Mouse (Mus musculus) neural tube, embryonic 11.5 days (tissue): Measurements from ENCODE around the gene Hdac11. TPM values are rescaled to one million over a fixed set of nuclear protein-coding genes. Genes with fewer than 3 reads are reported as not detected.

Experiments
- ATAC-seq: fragments of 200-750 bp; cut with Nextera tagmentation; 2 replicates; pipeline ENCODE4 v1.8.0; 2017; ENCODE audit warnings: moderate number of reproducible peaks, mild to moderate bottlenecking, moderate TSS enrichment, moderate library complexity; ENCODE audit not compliant: insufficient read depth, low FRiP score, low TSS enrichment
- DNase-seq: peaks from one replicate; pipeline ENCODE4 v3.0.0-alpha.2; 2015; ENCODE audit warnings: low spot score
- H3K27ac ChIP-seq: fragments of 300-500 bp; sonication (generic); 2 replicates; pipeline ENCODE4 v1.5.1; 2014; ENCODE audit warnings: low read depth, mild to moderate bottlenecking, low read length
- H3K27me3 ChIP-seq: fragments of 300-500 bp; sonication (generic); 2 replicates; pipeline ENCODE4 v1.6.1; 2014; ENCODE audit warnings: mild to moderate bottlenecking, low read length, mixed read lengths; ENCODE audit not compliant: control insufficient read depth, insufficient read depth
- H3K36me3 ChIP-seq: fragments of 300-500 bp; sonication (generic); 2 replicates; pipeline ENCODE4 v1.6.1; 2014; ENCODE audit warnings: mild to moderate bottlenecking, low read length, moderate library complexity, mixed read lengths; ENCODE audit not compliant: control insufficient read depth, insufficient read depth
- H3K4me1 ChIP-seq: fragments of 300-500 bp; sonication (generic); 2 replicates; pipeline ENCODE4 v1.6.1; 2014; ENCODE audit warnings: low read length, mixed read lengths; ENCODE audit not compliant: control insufficient read depth, insufficient read depth
- H3K4me2 ChIP-seq: fragments of 300-500 bp; sonication (generic); 2 replicates; pipeline ENCODE4 v1.6.1; 2014; ENCODE audit warnings: low read depth, mild to moderate bottlenecking, moderate library complexity
- H3K4me3 ChIP-seq: fragments of 300-500 bp; sonication (generic); 2 replicates; pipeline ENCODE4 v1.5.1; 2014; ENCODE audit warnings: low read depth, low read length
- H3K9ac ChIP-seq: fragments of 300-500 bp; sonication (generic); 2 replicates; pipeline ENCODE4 v1.6.1; 2014; ENCODE audit warnings: mild to moderate bottlenecking, low read length
- H3K9me3 ChIP-seq: fragments of 300-500 bp; sonication (generic); 2 replicates; pipeline ENCODE4 v1.6.1; 2016; ENCODE audit warnings: low read length; ENCODE audit not compliant: control insufficient read depth
- WGBS: fragments of 180-500 bp; shearing (Covaris S2); extraction: QIAGEN DNeasy Blood & Tissue Kit; methylation state at CpG from one replicate; pipeline ENCODE4 v1.1.7; 2014; 5-methylcytosine and 5-hydroxymethylcytosine counted together
- polyA plus RNA-seq: library from polyadenylated mRNA; unstranded; fragments of >200 nt; fragmentation: Nextera tagmentation; extraction: Ambion mirVana; gene quantifications from 2 replicates; pipeline ENCODE4 v1.2.1, GENCODE M21; 2014

Gene Hdac11
- polyA plus RNA-seq, 1 experiment from 2014 or later = 15.0 TPM

- no peak overlapping the region for H3K9ac ChIP-seq
- 91% methylated on average over 8 of the region's 8 CpGs for WGBS
Measured at GRCm38 (mm10) chr6:91169129-91169528, 12.7 kb downstream of the Hdac11 start.

GRCm38 (mm10) chr6:91171396-91171895 is 15.0 kb downstream of the Hdac11 start:
- DNase-seq (no peak), ATAC-seq (no peak)
- no peaks in the 10 kb centered on the region for H3K27me3 ChIP-seq
- no peaks in the 10 kb centered on the region for H3K36me3 ChIP-seq
- H3K4me2 ChIP-seq = no peak overlapping the region
- H3K9me3 ChIP-seq = no peaks in the 10 kb centered on the region
- H3K27ac ChIP-seq = no peak overlapping the region
- 73% methylated on average over 3 of the region's 3 CpGs for WGBS
- no peak overlapping the region for H3K4me3 ChIP-seq
- no peak overlapping the region for H3K9ac ChIP-seq
- no peaks in the 10 kb centered on the region for H3K4me1 ChIP-seq

More at GRCm38 (mm10) chr6:91169129-91169528, 12.7 kb downstream of the Hdac11 start:
- ATAC-seq (no peak), DNase-seq (no peak)
- H3K4me3 ChIP-seq = no peak overlapping the region
- H3K27ac ChIP-seq = no peak overlapping the region
- no peaks in the 10 kb centered on the region for H3K27me3 ChIP-seq
- no peaks in the 10 kb centered on the region for H3K4me1 ChIP-seq
- no peaks in the 10 kb centered on the region for H3K9me3 ChIP-seq
- H3K4me2 ChIP-seq = no peak overlapping the region
- no peaks in the 10 kb centered on the region for H3K36me3 ChIP-seq

- Histone ChIP-seq H3K36me3 (no peaks in the 10 kb centered on the region), H3K9ac (no peak overlapping the region), H3K27me3 (no peaks in the 10 kb centered on the region), H3K9me3 (no peaks in the 10 kb centered on the region), H3K27ac (no peak overlapping the region), H3K4me3 (no peak overlapping the region), H3K4me2 (no peak overlapping the region), H3K4me1 (no peaks in the 10 kb centered on the region)
- WGBS = 78% methylated on average over 2 of the region's 2 CpGs
- DNase-seq (no peak), ATAC-seq (no peak)
Measured at GRCm38 (mm10) chr6:91172381-91172780, 15.9 kb downstream of the Hdac11 start.

- Histone ChIP-seq H3K9me3 (no peaks in the 10 kb centered on the region), H3K4me3 (no peak overlapping the region), H3K4me1 (no peaks in the 10 kb centered on the region), H3K36me3 (no peaks in the 10 kb centered on the region), H3K4me2 (no peak overlapping the region), H3K27me3 (no peaks in the 10 kb centered on the region), H3K27ac (no peak overlapping the region), H3K9ac (no peak overlapping the region)
- ATAC-seq = no peak
- DNase-seq = peak; percentile 68
- 53% methylated on average over 7 of the region's 7 CpGs for WGBS
Measured at GRCm38 (mm10) chr6:91173221-91173880, 16.9 kb downstream of the Hdac11 start.

- no peaks in the 10 kb centered on the region for H3K27me3 ChIP-seq
- WGBS = 93% methylated on average over 3 of the region's 3 CpGs
- DNase-seq (no peak), ATAC-seq (no peak)
- H3K9ac ChIP-seq = no peak overlapping the region
- no peak overlapping the region for H3K4me3 ChIP-seq
- no peak overlapping the region for H3K4me2 ChIP-seq
- H3K36me3 ChIP-seq = no peaks in the 10 kb centered on the region
- H3K9me3 ChIP-seq = no peaks in the 10 kb centered on the region
- no peak overlapping the region for H3K27ac ChIP-seq
- H3K4me1 ChIP-seq = no peaks in the 10 kb centered on the region
Measured at GRCm38 (mm10) chr6:91174211-91174610, 17.7 kb downstream of the Hdac11 start.

GRCm38 (mm10) chr6:91180767-91181171 is 24.3 kb downstream of the Hdac11 start:
- Histone ChIP-seq H3K36me3 (no peaks in the 10 kb centered on the region), H3K9me3 (no peaks in the 10 kb centered on the region), H3K9ac (no peak overlapping the region), H3K4me1 (no peaks in the 10 kb centered on the region), H3K27me3 (no peaks in the 10 kb centered on the region), H3K4me3 (no peak overlapping the region), H3K4me2 (no peak overlapping the region), H3K27ac (no peak overlapping the region)
- ATAC-seq (no peak), DNase-seq (no peak)
- WGBS = 56% methylated on average over 9 of the region's 9 CpGs

- Histone ChIP-seq H3K27ac (no peak overlapping the region), H3K9ac (no peak overlapping the region), H3K4me2 (no peak overlapping the region), H3K36me3 (no peaks in the 10 kb centered on the region), H3K4me1 (no peaks in the 10 kb centered on the region), H3K27me3 (no peaks in the 10 kb centered on the region), H3K9me3 (no peaks in the 10 kb centered on the region), H3K4me3 (no peak overlapping the region)
- ATAC-seq (no peak), DNase-seq (no peak)
- 67% methylated on average over 2 of the region's 2 CpGs for WGBS
Measured at GRCm38 (mm10) chr6:91181320-91181719, 24.9 kb downstream of the Hdac11 start.

- Histone ChIP-seq H3K4me2 (no peak overlapping the region), H3K27ac (no peak overlapping the region), H3K27me3 (no peaks in the 10 kb centered on the region), H3K4me1 (no peaks in the 10 kb centered on the region), H3K4me3 (no peak overlapping the region), H3K9me3 (no peaks in the 10 kb centered on the region), H3K9ac (no peak overlapping the region), H3K36me3 (no peaks in the 10 kb centered on the region)
- ATAC-seq (no peak), DNase-seq (no peak)
- 67% methylated on average over 4 of the region's 4 CpGs for whole genome bisulfite sequencing
Measured at GRCm38 (mm10) chr6:91182075-91182490, 25.6 kb downstream of the Hdac11 start.

- H3K4me2 ChIP-seq = no peak overlapping the region
- DNase-seq = no peak
- no peaks in the 10 kb centered on the region for H3K4me1 ChIP-seq
- H3K36me3 ChIP-seq = no peaks in the 10 kb centered on the region
- H3K27me3 ChIP-seq = no peaks in the 10 kb centered on the region
- H3K9ac ChIP-seq = no peak overlapping the region
- 47% methylated on average over 1 of the region's 1 CpGs for WGBS
- no peak overlapping the region for H3K27ac ChIP-seq
- no peak for ATAC-seq
- H3K4me3 ChIP-seq = no peak overlapping the region
- no peaks in the 10 kb centered on the region for H3K9me3 ChIP-seq
Measured at GRCm38 (mm10) chr6:91183041-91183440, 26.6 kb downstream of the Hdac11 start.
